Mouse (Mus musculus): ENCODE measurements around the gene Rbm8a. TPM values are rescaled to one million over a fixed set of nuclear protein-coding genes. Genes with fewer than 3 reads are reported as not detected.

The Rbm8a gene
- polyA plus RNA-seq, 1 experiment from 2014 or later: 75.5 TPM

DNA sequence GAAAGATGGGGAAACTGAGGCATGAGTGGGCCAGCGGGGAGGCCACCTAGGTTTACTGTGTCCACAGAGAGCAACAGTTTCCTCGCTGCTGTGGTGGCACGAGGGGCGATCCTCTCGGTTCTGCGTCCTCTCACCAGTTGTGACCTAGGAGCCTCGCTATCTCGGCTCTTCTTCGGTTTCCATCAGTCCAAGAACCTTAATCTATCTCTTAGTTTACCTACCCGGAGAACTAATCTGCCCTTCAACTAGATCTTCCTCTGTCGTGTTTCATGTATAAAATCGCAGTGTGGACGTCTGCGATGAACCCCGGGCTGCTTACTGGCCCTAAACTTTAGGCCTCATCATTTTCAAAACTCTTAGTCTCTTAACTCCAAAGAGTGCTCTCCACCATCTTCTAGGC is 6.2 kb downstream of the Rbm8a start:
- Histone ChIP-seq H3K9me3 (ENCODE audit: control insufficient read depth, low read length) (no peaks in the 10 kb centered on the region), H3K4me1 (replicated peaks; ENCODE audit: control insufficient read depth, insufficient read depth) (peaks cover 7% of the 10 kb centered on the region), H3K4me2 (replicated peaks; ENCODE audit: low read depth) (peak overlapping the region; percentile 74), H3K27me3 (ENCODE audit: control insufficient read depth, insufficient read depth, low read length) (no peaks in the 10 kb centered on the region), H3K9ac (ENCODE audit: low read length) (peak overlapping the region; percentile 93), H3K36me3 (ENCODE audit: control insufficient read depth, insufficient read depth, low read length) (peaks cover 8% of the 10 kb centered on the region), H3K27ac (replicated peaks) (peak overlapping the region; percentile 84), H3K4me3 (ENCODE audit: low read depth, low read length) (peak overlapping the region; percentile 77)
- 6% methylated on average over 15 of the region's 15 CpGs for WGBS
- DNase-seq (ENCODE audit: low spot score): no peak
- TF ChIP-seq EP300 (optimal IDR thresholded peaks at IDR 0.05) (no peak), CTCF (IDR thresholded peaks at IDR 0.05; ENCODE audit: low read depth) (no peak)
- ATAC-seq (ENCODE audit: low FRiP score, low TSS enrichment): no peak

DNA sequence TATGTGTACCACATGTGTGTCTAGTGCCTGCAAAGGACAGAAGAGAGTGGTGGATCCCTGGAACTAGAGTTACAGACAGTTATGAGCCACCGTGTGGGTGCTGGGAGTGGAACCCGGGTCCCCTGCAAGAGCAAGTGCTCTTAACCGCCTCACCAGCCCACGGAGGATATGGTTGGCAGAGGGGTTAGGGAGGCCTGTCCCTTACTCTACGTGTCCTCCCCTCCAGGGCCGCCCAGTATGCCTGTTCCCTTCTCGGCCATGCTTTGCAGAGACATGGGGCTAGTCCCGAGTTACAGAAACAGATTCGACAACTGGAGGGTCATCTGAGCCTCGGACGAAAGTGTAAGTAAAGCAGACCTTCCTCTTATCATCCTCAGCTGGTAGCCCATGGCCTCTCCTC is 6.7 kb downstream of the Rbm8a start:
- peak overlapping the region; percentile 93; the same call in 1 of the 2 replicates for H3K9ac ChIP-seq (ENCODE audit: low read length)
- H3K27ac ChIP-seq (replicated peaks): no peak overlapping the region

DNA sequence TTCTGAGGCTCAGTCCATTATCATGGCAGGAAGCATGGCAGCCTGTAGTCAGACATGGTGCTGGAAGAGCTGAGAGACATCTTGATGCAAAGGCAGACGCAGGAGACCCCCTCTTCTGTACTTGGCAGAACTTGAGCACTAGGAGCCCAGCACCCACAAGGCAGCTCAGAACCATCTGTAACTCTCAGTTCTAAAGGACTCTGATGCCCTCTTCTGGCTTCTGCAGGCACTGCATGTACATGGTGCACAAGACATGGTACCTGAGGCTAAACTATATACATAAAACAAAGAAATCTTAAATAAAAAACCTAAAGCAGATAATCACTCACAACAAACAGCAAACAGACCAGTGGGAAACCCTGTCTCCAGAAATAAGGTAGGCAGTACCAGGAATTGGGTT is 9.5 kb downstream of the Rbm8a start:
- WGBS: 88% methylated on average over 1 of the region's 1 CpGs
- DNase-seq (ENCODE audit: low spot score) (peak; percentile 72), ATAC-seq (ENCODE audit: low FRiP score, low TSS enrichment) (no peak)
- peaks cover 10% of the 10 kb centered on the region for H3K36me3 ChIP-seq (ENCODE audit: control insufficient read depth, insufficient read depth, low read length)
- H3K4me3 ChIP-seq (ENCODE audit: low read depth, low read length): no peak overlapping the region
- H3K27me3 ChIP-seq (ENCODE audit: control insufficient read depth, insufficient read depth, low read length): no peaks in the 10 kb centered on the region
- peaks cover 6% of the 10 kb centered on the region; the same call in 1 of the 2 replicates for H3K4me1 ChIP-seq (replicated peaks; ENCODE audit: control insufficient read depth, insufficient read depth)
- no peak overlapping the region for H3K27ac ChIP-seq (replicated peaks)
- no peak overlapping the region for H3K4me2 ChIP-seq (replicated peaks; ENCODE audit: low read depth)
- TF ChIP-seq CTCF (IDR thresholded peaks at IDR 0.05; ENCODE audit: low read depth) (peak; percentile 80), EP300 (optimal IDR thresholded peaks at IDR 0.05) (no peak)
- H3K9me3 ChIP-seq (ENCODE audit: control insufficient read depth, low read length): no peaks in the 10 kb centered on the region
- no peak overlapping the region for H3K9ac ChIP-seq (ENCODE audit: low read length)

More for the DNA sequence above, 6.7 kb downstream of the Rbm8a start:
- no peak for TF ChIP-seq CTCF (IDR thresholded peaks at IDR 0.05; ENCODE audit: low read depth)
- no peak for TF ChIP-seq EP300 (optimal IDR thresholded peaks at IDR 0.05)
- Histone ChIP-seq H3K27me3 (ENCODE audit: control insufficient read depth, insufficient read depth, low read length) (no peaks in the 10 kb centered on the region), H3K9me3 (ENCODE audit: control insufficient read depth, low read length) (no peaks in the 10 kb centered on the region), H3K4me1 (replicated peaks; ENCODE audit: control insufficient read depth, insufficient read depth) (peaks cover 6% of the 10 kb centered on the region; the same call in 1 of the 2 replicates), H3K4me2 (replicated peaks; ENCODE audit: low read depth) (peak overlapping the region; percentile 74), H3K4me3 (ENCODE audit: low read depth, low read length) (peak overlapping the region; percentile 77), H3K36me3 (ENCODE audit: control insufficient read depth, insufficient read depth, low read length) (peaks cover 8% of the 10 kb centered on the region)
- 75% methylated on average over 11 of the region's 11 CpGs for WGBS
- ATAC-seq (ENCODE audit: low FRiP score, low TSS enrichment): no peak
- no peak for DNase-seq (ENCODE audit: low spot score)

DNA sequence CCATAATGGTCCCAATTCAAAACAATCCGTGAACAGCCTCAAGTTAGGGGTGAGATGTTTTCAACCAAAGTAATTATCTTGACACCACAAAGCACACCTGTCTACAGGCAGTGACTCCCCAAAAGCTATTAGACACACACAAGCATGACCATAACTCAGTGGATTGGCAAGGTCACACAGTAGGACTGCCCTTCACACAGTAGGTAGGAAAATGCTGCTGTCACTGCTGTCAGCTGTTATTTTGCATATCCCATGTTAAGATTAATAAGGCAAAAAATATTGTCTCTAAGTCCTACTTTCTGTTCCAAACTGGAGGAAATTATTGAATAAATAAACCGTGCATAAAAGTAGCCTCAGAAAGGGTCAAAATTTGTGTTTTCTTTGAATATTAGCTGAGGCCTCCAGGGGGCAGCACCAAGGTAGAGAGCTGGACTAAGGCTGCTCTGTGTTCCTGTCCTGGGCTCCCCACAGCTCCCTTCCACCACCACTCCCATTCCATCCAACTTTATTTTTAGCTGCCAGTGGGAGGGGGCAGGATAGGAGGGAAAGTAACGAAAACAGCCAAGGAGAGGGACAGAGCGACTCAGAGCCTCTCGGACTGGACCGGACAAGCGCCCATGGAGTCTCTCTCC is 15.4 kb downstream of the Rbm8a start, which contains the start of gene Itga10:
Gene Itga10 (plus strand): TSS at position 567 of the 632 bp plus-strand sequence.
- DNase-seq (ENCODE audit: low spot score): peak; percentile 50

DNA sequence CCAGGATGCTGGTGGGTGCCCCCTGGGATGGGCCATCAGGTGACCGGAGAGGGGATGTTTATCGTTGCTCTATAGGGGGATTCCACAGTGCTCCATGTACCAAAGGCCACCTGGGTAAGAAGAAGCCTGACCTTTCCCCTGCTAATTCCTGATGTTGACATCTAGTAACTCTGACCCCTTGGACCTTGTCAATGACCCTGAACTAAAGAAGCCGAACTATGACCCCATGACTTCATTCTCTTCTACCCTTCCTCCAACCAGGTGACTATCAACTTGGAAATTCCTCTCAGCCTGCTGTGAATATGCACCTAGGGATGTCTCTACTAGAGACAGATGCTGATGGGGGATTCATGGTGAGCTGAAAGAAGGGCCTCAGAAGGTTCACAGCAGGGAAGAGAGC is 17.6 kb downstream of the Rbm8a start:
- Histone ChIP-seq H3K27ac (replicated peaks) (no peak overlapping the region), H3K27me3 (ENCODE audit: control insufficient read depth, insufficient read depth, low read length) (no peaks in the 10 kb centered on the region), H3K4me3 (ENCODE audit: low read depth, low read length) (no peak overlapping the region), H3K36me3 (ENCODE audit: control insufficient read depth, insufficient read depth, low read length) (peaks cover 8% of the 10 kb centered on the region; the same call in 1 of the 2 replicates), H3K9me3 (ENCODE audit: control insufficient read depth, low read length) (no peaks in the 10 kb centered on the region), H3K9ac (ENCODE audit: low read length) (no peak overlapping the region), H3K4me1 (replicated peaks; ENCODE audit: control insufficient read depth, insufficient read depth) (no peaks in the 10 kb centered on the region), H3K4me2 (replicated peaks; ENCODE audit: low read depth) (no peak overlapping the region)
- ATAC-seq (ENCODE audit: low FRiP score, low TSS enrichment): no peak
- no peak for DNase-seq (ENCODE audit: low spot score)
- WGBS: 77% methylated on average over 3 of the region's 3 CpGs
- TF ChIP-seq CTCF (IDR thresholded peaks at IDR 0.05; ENCODE audit: low read depth) (no peak), EP300 (optimal IDR thresholded peaks at IDR 0.05) (no peak)

More for the DNA sequence above, 15.4 kb downstream of the Rbm8a start, which contains the start of gene Itga10:
- peak; percentile 64; the same call in 1 of the 2 replicates for ATAC-seq (ENCODE audit: low FRiP score, low TSS enrichment)
- H3K9me3 ChIP-seq (ENCODE audit: control insufficient read depth, low read length): no peaks in the 10 kb centered on the region
- peaks cover 8% of the 10 kb centered on the region; the same call in 1 of the 2 replicates for H3K36me3 ChIP-seq (ENCODE audit: control insufficient read depth, insufficient read depth, low read length)
- no peaks in the 10 kb centered on the region for H3K4me1 ChIP-seq (replicated peaks; ENCODE audit: control insufficient read depth, insufficient read depth)
- 0 out of 2 replicates have a peak within 1 kb of the TSS, but pooled peaks have one; percentile 3 for H3K9ac ChIP-seq (ENCODE audit: low read length)
- no peak within 1 kb of the TSS for H3K4me3 ChIP-seq (ENCODE audit: low read depth, low read length)
- H3K27me3 ChIP-seq (ENCODE audit: control insufficient read depth, insufficient read depth, low read length): no peaks in the 10 kb centered on the region
- peak within 1 kb of the TSS; percentile 27; the same call in 1 of the 2 replicates for H3K4me2 ChIP-seq (replicated peaks; ENCODE audit: low read depth)
- 46% methylated on average over 7 of the region's 7 CpGs for WGBS
- TF ChIP-seq CTCF (IDR thresholded peaks at IDR 0.05; ENCODE audit: low read depth): peak; percentile 76
- no peak for TF ChIP-seq EP300 (optimal IDR thresholded peaks at IDR 0.05)
- no peak within 1 kb of the TSS for H3K27ac ChIP-seq (replicated peaks)

DNA sequence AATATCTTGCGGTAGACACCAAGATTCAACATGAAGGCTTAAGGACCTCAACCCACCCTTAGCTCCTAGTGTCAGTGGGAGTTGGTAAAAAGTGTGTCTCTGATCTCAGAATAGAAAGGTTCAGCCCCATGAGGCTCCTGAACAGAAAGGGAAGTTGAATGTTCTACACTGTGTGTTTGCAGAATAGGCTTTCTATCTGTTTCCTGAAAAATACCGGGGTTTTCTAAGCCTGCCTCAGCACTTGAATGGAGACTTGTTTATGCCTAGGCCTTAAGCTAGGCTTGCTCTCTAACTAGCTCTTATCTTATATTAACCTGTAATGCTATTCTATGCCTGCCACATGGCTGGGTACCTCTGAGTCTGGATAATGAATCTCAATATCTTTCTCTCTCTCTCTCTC is 31.2 kb downstream of the Rbm8a start:
- no peak for DNase-seq (ENCODE audit: low spot score)

More for the DNA sequence above, 31.2 kb downstream of the Rbm8a start:
- H3K27ac ChIP-seq (replicated peaks): no peak overlapping the region
- no peaks in the 10 kb centered on the region for H3K27me3 ChIP-seq (ENCODE audit: control insufficient read depth, insufficient read depth, low read length)
- H3K9me3 ChIP-seq (ENCODE audit: control insufficient read depth, low read length): no peaks in the 10 kb centered on the region
- H3K9ac ChIP-seq (ENCODE audit: low read length): no peak overlapping the region
- TF ChIP-seq CTCF (IDR thresholded peaks at IDR 0.05; ENCODE audit: low read depth) (no peak), EP300 (optimal IDR thresholded peaks at IDR 0.05) (no peak)
- WGBS: 74% methylated on average over 2 of the region's 2 CpGs
- H3K4me1 ChIP-seq (replicated peaks; ENCODE audit: control insufficient read depth, insufficient read depth): no peaks in the 10 kb centered on the region
- no peak overlapping the region for H3K4me3 ChIP-seq (ENCODE audit: low read depth, low read length)
- no peak overlapping the region for H3K4me2 ChIP-seq (replicated peaks; ENCODE audit: low read depth)
- H3K36me3 ChIP-seq (ENCODE audit: control insufficient read depth, insufficient read depth, low read length): no peaks in the 10 kb centered on the region
- no peak for ATAC-seq (ENCODE audit: low FRiP score, low TSS enrichment)
